Mouse (Mus musculus) hindbrain, embryonic 10.5 days (tissue): ENCODE data around the gene Dtx4. TPM values are rescaled to one million over a fixed set of nuclear protein-coding genes. Genes with fewer than 3 reads are reported as not detected.

ENCODE experiments used
- DNase-seq: peaks from one replicate; pipeline ENCODE4 v3.0.0-alpha.2; 2017; ENCODE audit warnings: low spot score
- H3K27ac ChIP-seq: fragments of 300-500 bp; sonication (generic); 2 replicates; pipeline ENCODE4 v1.5.1; 2016; ENCODE audit warnings: mild to moderate bottlenecking, moderate library complexity
- H3K27me3 ChIP-seq: fragments of 300-500 bp; sonication (generic); 2 replicates; pipeline ENCODE4 v1.6.1; 2016; ENCODE audit warnings: mild to moderate bottlenecking; ENCODE audit not compliant: poor library complexity, insufficient read depth, severe bottlenecking
- H3K36me3 ChIP-seq: fragments of 300-500 bp; sonication (generic); 2 replicates; pipeline ENCODE4 v1.6.1; 2016; ENCODE audit warnings: mild to moderate bottlenecking, moderate library complexity
- H3K4me1 ChIP-seq: fragments of 300-500 bp; sonication (generic); replicated peaks from 2 replicates; pipeline ENCODE4 v1.6.1; 2016; ENCODE audit warnings: mild to moderate bottlenecking
- H3K4me3 ChIP-seq: fragments of 300-500 bp; sonication (generic); 2 replicates; pipeline ENCODE4 v1.5.1; 2016; ENCODE audit warnings: mild to moderate bottlenecking, moderate library complexity
- H3K9me3 ChIP-seq: fragments of 300-500 bp; sonication (generic); 2 replicates; pipeline ENCODE4 v1.6.1; 2016; ENCODE audit warnings: mild to moderate bottlenecking, moderate library complexity
- WGBS: fragments of 180-500 bp; shearing (Covaris S2); methylation state at CpG from one replicate; pipeline ENCODE4 v1.1.7; 2016; 5-methylcytosine and 5-hydroxymethylcytosine counted together
- polyA plus RNA-seq: library from polyadenylated mRNA; unstranded; fragments of >200 nt; fragmentation: Nextera tagmentation; extraction: Ambion mirVana; gene quantifications from 2 replicates; pipeline ENCODE4 v1.2.1, GENCODE M21; 2016

Dtx4 gene
- polyA plus RNA-seq, 1 experiment from 2014 or later = 65.2 TPM

DNA sequence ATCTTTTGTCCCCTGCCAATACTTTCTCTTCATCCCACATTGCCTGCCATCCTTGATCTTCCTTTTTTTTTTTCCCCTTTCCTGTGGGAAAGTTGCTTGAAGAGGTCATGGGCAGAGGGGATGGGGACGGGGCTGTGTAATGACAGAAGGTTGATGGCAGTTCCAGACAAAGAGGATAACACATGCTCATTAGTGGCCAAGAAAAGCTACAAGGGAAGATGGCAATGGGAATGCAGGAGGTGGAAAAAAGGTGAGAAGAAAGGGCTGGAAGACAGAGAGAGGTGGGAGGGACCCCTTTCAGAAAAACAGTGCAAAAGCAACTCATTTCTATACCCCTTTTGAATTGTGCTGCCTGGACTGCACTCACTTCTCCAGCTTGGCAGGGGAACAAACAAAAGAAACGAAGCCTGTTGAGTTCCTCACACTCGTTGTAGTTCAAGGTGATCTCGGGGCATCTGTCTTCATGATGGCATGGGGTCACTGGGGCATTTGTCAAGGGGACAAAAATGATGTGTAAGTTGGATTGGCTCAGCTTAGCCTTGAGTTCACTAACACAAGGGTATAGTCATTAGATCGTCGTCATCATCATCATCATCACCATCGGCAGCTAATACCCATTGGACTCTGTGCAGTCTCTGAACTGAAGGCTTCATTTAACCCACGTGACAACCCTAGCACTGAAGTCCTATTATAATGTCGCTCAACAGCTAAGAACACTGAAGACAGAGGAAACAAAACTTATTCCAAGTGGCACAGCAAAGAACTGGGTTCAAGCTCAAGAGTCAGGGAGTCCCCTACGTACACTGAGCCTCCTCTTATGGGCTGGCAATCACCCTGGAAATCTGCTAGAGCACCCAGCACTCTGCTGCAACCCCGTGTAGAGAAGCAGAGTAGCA is 11.3 kb downstream of the Dtx4 start:
- Histone ChIP-seq H3K27me3 (no peaks in the 10 kb centered on the region), H3K4me3 (peak overlapping the region; percentile 41), H3K36me3 (peaks cover 66% of the 10 kb centered on the region), H3K4me1 (peaks cover 85% of the 10 kb centered on the region), H3K27ac (peak overlapping the region; percentile 100), H3K9me3 (no peaks in the 10 kb centered on the region)
- DNase-seq = no peak
- 34% methylated on average over 11 of the region's 11 CpGs for WGBS

DNA sequence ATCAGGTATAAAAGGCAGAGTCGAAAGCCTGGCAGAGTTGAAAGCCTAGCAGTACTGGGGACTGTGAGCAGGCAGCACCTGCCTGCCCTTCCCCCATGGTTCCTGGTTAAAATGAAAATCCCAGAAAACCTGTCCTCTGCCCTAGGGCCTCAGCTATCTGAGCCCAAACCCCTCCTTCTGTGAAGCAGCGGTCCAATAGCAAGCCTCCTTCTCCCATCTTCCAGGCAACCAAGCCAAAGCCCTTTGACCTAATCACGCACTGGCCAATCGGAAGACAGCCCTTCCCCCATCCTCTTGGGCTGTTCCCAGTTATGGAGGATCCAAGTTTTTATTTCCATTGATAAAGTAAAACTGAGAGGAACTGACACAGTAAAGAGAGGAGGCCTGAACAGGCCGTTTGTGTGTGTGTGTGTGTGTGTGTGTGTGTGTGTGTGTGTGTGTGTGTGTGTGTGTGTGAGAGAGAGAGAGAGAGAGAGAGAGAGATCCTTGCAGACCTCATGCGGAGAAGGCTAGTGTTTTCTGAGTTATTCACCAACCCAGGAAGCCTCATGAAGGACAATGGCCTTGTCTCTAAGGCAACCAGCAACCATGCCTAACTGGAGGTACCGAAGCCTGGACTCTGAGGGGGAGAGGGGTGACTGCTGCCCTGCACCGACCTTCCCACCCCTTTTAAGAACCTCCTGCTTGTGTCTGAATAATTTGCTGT is 12.1 kb downstream of the Dtx4 start:
- peak; percentile 85 for DNase-seq
- Histone ChIP-seq H3K36me3 (peaks cover 74% of the 10 kb centered on the region), H3K9me3 (no peaks in the 10 kb centered on the region), H3K4me1 (peaks cover 77% of the 10 kb centered on the region), H3K4me3 (peak overlapping the region; percentile 41), H3K27me3 (no peaks in the 10 kb centered on the region), H3K27ac (peak overlapping the region; percentile 100)
- 9% methylated on average over 8 of the region's 8 CpGs for WGBS

DNA sequence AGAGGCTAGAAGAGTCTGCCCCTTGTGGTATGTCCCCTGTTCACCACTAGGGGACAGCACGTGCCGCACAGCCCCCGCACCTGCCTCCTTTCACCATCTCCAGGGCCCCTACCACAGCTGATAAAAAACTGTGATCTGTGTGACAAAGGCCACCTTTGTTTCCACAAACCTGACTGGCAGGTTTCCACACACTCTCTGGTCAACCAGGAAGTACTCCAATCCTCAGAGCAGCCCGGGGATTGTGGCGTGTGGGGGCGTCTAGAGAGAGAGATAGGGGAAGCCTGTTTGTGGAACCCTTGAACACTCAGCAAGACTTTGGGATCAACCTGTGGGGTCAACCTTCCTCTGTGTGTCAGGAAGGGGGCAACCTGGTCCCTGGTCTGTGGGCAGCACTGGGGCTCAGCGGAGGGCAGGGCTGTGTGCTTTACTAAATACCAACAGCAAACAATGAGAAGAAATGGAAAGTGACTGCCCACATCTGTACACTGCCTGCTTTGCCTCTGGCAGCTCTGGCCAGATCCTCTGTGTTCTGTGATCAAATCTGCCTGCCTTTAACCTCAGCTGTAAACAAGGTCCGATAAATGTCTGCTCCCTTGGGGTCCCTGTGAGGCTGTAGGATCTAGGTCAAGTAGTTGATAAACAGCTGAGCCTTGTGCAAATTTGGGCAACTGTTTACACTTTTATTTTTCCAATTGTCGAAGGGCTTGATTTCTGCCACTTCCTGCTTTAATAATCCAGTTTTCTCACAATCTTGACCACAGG is 12.9 kb downstream of the Dtx4 start:
- peaks cover 81% of the 10 kb centered on the region for H3K36me3 ChIP-seq
- peak; percentile 59 for DNase-seq
- peak overlapping the region; percentile 100 for H3K27ac ChIP-seq
- H3K4me1 ChIP-seq = peaks cover 69% of the 10 kb centered on the region
- H3K27me3 ChIP-seq = no peaks in the 10 kb centered on the region
- H3K4me3 ChIP-seq = peak overlapping the region; percentile 41
- no peaks in the 10 kb centered on the region for H3K9me3 ChIP-seq
- WGBS = 12% methylated on average over 9 of the region's 9 CpGs

DNA sequence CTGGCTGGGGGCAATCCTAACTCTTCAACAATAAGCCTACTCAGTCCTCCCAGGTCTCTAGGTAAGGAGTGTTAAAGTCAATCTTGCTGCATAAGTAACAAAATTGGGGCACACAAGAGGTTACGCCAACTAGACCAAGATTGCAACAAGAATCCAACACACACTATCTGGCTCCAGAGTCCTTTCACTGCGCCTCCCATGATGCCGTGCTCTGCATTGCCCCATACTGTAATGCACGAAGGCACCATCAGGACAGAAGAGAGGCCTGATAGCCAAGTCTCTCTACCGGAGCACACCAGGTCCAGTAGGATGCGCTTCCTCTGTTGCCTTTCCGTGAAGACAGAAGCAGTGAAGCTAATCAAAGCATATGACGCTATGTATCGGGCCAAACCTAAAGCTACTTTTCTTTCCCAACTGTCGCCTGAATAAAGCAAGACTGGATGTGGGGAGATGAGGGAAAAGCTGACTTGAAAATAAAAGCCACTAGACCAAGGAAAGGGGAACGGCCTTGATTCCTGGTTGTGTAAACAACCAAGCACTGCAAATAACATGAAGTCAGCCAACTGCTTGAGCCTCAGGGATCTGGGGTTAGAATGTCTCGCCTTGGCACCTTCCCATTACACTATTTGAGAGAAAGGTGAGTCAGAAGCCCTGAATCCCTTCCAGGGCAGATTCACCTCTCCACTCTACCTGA is 13.6 kb downstream of the Dtx4 start:
- Histone ChIP-seq H3K27ac (peak overlapping the region; percentile 100), H3K36me3 (peaks cover 86% of the 10 kb centered on the region), H3K4me1 (peaks cover 62% of the 10 kb centered on the region), H3K27me3 (no peaks in the 10 kb centered on the region), H3K9me3 (no peaks in the 10 kb centered on the region), H3K4me3 (peak overlapping the region; percentile 41)
- 88% methylated on average over 12 of the region's 12 CpGs for WGBS
- no peak for DNase-seq

DNA sequence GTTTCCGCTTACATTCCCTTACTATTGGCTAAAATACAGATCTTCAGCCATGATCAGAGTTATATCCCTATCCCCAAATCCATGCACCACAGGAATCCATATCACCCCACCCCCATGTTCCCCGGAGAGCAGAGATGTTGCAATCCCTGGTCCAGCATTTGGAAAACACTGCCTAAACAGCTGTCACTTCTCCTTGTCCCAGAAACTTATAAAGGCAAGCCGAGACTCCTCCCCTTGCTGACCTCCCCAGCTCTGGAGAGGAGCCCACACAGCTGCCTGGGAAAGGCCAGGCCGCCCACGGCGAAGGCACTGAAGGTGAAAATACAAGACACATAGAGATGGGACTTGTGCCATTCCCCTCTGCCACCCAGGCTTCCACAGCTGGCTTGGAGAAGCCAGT is 14.4 kb downstream of the Dtx4 start:
- H3K9me3 ChIP-seq = no peaks in the 10 kb centered on the region
- no peak overlapping the region for H3K4me3 ChIP-seq
- no peaks in the 10 kb centered on the region for H3K27me3 ChIP-seq
- H3K4me1 ChIP-seq = peaks cover 54% of the 10 kb centered on the region
- DNase-seq = no peak
- peaks cover 86% of the 10 kb centered on the region for H3K36me3 ChIP-seq
- 75% methylated on average over 6 of the region's 6 CpGs for WGBS
- peak overlapping the region; percentile 100; the same call in 1 of the 2 replicates for H3K27ac ChIP-seq

DNA sequence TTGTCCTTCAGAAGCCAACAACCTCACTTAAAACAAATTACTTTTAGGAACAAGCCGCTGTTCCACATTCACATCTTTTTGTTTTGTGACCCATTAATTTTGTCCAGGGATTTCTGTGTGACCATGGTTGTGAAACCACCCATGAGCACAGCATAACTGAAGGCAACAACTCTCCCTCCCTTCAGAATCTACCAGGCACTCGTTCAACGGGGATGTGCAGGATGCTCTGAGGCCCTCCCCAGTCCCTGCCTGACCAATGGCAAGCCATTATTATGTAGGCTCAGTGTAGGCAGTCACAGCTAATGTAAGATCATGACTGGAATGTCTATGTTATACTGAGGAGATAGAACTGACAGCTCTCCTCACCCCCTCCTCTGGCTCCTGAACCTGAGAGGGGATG is 15.6 kb downstream of the Dtx4 start:
- WGBS = 76% methylated on average over 3 of the region's 3 CpGs

DNA sequence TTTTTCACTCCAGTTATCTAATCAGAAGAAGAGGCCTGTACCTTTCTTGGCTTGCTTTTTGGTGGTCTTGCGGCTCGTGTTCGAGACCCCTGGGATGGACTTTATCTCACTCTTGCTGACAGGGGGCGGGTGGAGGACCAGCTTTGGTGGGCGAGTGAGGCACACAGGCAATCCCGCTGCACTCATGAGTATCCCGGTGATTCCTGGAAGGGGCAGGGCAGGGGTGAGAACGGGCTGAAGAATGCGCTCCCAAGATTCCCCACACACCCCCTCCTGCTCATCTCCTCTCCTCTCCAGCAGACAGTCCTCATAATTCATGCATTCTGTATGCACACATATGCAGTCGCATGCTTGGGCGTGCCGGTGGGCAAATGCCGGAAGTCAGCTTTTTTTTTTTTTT is 16.0 kb downstream of the Dtx4 start:
- no peak for DNase-seq
- H3K27me3 ChIP-seq = no peaks in the 10 kb centered on the region
- H3K27ac ChIP-seq = no peak overlapping the region
- H3K9me3 ChIP-seq = no peaks in the 10 kb centered on the region
- 88% methylated on average over 13 of the region's 13 CpGs for WGBS
- peaks cover 38% of the 10 kb centered on the region for H3K4me1 ChIP-seq
- peaks cover 86% of the 10 kb centered on the region for H3K36me3 ChIP-seq
- no peak overlapping the region for H3K4me3 ChIP-seq

More for the DNA sequence above, 15.6 kb downstream of the Dtx4 start:
- DNase-seq = no peak
- Histone ChIP-seq H3K27me3 (no peaks in the 10 kb centered on the region), H3K36me3 (peaks cover 86% of the 10 kb centered on the region), H3K27ac (no peak overlapping the region), H3K4me3 (no peak overlapping the region), H3K4me1 (peaks cover 42% of the 10 kb centered on the region), H3K9me3 (no peaks in the 10 kb centered on the region)

DNA sequence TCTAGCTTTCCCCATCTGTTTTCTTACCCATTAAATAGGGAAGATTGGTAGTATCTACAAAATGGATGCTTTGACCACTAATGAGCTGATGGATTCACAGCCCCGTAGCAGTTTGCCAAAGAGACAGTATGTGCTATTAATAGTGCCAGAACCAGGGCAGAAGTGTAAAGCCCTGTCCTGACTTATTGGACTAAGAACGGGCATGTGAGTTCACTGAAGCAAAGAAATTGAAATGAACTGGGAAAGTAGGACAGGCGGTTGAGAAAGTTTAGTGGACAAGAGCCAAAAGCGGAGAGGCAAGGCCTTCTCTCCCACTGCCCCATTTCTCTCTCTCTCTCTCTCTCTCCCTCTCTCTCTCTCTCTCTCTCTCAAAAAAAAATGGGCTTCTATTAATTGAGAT is 17.0 kb downstream of the Dtx4 start:
- H3K36me3 ChIP-seq = peaks cover 95% of the 10 kb centered on the region
- no peak for DNase-seq
- no peaks in the 10 kb centered on the region for H3K27me3 ChIP-seq
- no peak overlapping the region for H3K27ac ChIP-seq
- H3K9me3 ChIP-seq = no peaks in the 10 kb centered on the region
- no peak overlapping the region for H3K4me3 ChIP-seq
- peaks cover 30% of the 10 kb centered on the region for H3K4me1 ChIP-seq
- 90% methylated on average over 4 of the region's 4 CpGs for WGBS

DNA sequence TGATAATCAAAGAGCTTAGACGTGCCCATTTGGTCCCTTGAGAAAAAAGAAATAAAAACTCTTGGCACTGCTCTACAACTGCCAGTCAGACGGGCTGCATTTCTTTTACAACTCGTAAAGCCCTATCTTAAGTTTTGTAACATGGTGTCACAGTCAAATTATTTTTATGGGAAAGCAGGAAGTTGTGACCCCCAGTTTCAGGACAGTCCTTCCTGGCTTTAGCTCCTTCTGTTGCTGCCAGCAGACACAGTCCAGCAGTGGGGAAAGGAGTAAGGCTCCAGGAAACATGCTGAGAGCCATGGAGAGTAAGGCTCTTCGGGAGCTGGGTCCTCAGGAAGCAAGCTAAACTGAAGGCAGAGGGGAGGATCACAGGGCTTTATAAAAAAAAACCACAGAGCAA is 17.5 kb downstream of the Dtx4 start:
- DNase-seq = no peak
- Histone ChIP-seq H3K27me3 (no peaks in the 10 kb centered on the region), H3K36me3 (peaks cover 99% of the 10 kb centered on the region), H3K27ac (no peak overlapping the region), H3K4me3 (no peak overlapping the region), H3K4me1 (peaks cover 26% of the 10 kb centered on the region), H3K9me3 (no peaks in the 10 kb centered on the region)
- 83% methylated on average over 4 of the region's 4 CpGs for WGBS

DNA sequence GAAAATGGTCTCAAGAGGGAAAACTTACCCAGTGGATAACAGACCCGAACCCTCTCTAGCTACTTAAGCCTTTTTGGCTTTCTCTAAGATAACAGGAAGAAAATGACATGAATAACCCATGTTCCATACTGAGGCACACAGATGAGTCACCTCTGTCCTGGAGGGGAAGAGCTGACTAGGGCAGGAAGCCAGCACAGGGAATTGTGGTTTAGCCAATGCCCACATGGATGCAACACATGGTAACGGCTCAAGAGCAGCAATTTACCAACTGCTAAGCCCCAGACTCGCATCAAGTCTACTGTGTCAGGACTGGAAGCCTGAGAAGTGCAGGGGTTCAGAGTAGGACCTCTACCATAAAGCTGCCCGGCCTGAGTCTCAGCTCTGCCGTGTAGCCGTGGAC is 22.9 kb downstream of the Dtx4 start:
- DNase-seq = no peak
- Histone ChIP-seq H3K27ac (no peak overlapping the region), H3K9me3 (no peaks in the 10 kb centered on the region), H3K4me1 (peaks cover 7% of the 10 kb centered on the region; the same call in 1 of the 2 replicates), H3K36me3 (peaks cover 100% of the 10 kb centered on the region), H3K4me3 (no peak overlapping the region), H3K27me3 (no peaks in the 10 kb centered on the region)
- WGBS = 93% methylated on average over 6 of the region's 6 CpGs

DNA sequence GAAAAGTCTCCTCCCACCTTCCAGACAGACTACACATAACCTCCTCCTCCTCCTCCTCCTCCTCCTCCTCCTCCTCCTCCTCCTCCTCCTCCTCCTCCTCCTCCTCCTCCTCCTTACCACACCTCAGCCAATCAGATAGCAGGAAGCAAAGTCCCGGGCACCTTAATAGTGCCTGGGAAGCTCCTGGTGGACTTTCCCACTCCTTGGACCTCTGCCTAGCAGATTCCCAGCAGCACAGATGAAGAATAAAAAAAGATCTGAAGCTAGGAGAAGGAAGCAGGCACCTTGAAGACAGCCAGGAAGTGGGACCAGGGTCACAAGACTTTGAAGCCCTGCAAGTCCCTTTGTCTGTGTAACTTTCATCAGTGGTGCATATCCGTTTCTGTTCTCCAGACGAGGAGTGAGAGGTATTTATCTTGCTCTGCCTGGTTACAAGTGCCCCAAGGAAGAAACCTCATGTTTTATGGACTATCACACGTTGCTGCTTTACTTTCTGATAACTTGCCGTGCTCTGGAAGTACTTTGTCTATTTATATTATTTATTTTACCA is 24.5 kb downstream of the Dtx4 start:
- WGBS = 67% methylated on average over 5 of the region's 5 CpGs
- H3K36me3 ChIP-seq = peaks cover 100% of the 10 kb centered on the region

More for the DNA sequence above, 24.5 kb downstream of the Dtx4 start:
- DNase-seq = no peak
- no peak overlapping the region for H3K4me3 ChIP-seq
- H3K9me3 ChIP-seq = no peaks in the 10 kb centered on the region
- no peaks in the 10 kb centered on the region for H3K27me3 ChIP-seq
- H3K4me1 ChIP-seq = peaks cover 7% of the 10 kb centered on the region; the same call in 1 of the 2 replicates
- no peak overlapping the region for H3K27ac ChIP-seq
